Mouse (Mus musculus) gastrocnemius, postnatal 14 days (tissue): ENCODE data around the gene Hnrnpl. TPM values are rescaled to one million over a fixed set of nuclear protein-coding genes. Genes with fewer than 3 reads are reported as not detected.

Experiments
- DNase-seq: peaks from one replicate; pipeline ENCODE4 v3.0.0; 2021; ENCODE audit warnings: mixed read lengths
- intact Hi-C: fragments of 180-260 bp; cut with DNase I; formaldehyde crosslinking; loops from one replicate; pipeline ENCODE4 v1.15.1; 2025; ENCODE audit warnings: low total_unique reads
- total RNA-seq, 2 experiments: library from RNA; stranded (reverse); gene quantifications; 2 replicates each; pipeline ENCODE4 v1.2.3; 2021

The Hnrnpl gene
- total RNA-seq, 2 experiments from 2014 or later, result 158 to 189 TPM

GRCm38 (mm10) chr7:28822993-28823903 is 14.9 kb downstream of the Hnrnpl start:
- DNase-seq, result no peak
- intact Hi-C loops, result no loop called here

- DNase-seq, result no peak
- intact Hi-C loops, result no loop called here
Measured at GRCm38 (mm10) chr7:28823932-28824331, 15.6 kb downstream of the Hnrnpl start.

DNA sequence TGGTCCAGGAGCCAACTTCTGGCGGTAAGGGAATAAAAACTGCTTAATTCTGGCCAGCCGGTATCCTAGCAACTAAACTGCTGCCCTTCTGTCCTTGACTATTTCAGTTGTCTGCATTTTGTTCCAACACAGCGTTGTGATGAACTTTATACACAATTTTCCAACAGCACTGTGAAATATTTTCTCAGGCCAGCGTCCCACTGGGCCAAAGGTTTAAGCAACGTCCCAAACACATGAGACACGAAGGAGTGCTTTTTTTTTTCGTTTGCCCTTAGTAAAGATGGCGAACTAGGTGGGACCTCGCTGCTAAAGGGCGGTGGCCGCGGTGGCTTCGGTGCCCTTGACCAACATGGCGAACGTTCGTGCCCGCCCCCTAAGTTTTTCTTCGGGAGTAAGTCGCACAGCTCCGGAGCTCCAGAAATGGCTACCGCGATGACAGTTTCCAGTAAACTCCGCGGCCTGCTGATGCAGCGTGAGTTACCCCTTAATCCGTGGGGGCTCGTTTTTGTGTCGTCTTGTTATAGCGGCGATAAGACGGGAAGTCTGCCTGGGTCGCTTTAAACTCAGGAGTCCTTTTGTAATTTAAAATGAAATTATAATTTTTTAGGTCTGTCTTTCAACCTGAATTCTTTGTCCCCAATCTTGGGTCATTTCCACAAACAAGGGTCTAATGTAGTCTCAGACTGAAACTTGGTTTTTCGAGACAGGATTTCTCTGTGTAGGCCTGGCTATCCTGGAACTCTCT is 16.8 kb downstream of the Hnrnpl start, which contains the start of gene Ech1:
Gene Ech1, plus strand, starts transcription at position 277 of the 745 bp plus-strand sequence.
- intact Hi-C loops, result loop anchor here (5.0 kb wide), 1 partner anchor 37 kb away; the partner anchor contains the start of gene Lgals7
- peak; percentile 93 for DNase-seq

DNA sequence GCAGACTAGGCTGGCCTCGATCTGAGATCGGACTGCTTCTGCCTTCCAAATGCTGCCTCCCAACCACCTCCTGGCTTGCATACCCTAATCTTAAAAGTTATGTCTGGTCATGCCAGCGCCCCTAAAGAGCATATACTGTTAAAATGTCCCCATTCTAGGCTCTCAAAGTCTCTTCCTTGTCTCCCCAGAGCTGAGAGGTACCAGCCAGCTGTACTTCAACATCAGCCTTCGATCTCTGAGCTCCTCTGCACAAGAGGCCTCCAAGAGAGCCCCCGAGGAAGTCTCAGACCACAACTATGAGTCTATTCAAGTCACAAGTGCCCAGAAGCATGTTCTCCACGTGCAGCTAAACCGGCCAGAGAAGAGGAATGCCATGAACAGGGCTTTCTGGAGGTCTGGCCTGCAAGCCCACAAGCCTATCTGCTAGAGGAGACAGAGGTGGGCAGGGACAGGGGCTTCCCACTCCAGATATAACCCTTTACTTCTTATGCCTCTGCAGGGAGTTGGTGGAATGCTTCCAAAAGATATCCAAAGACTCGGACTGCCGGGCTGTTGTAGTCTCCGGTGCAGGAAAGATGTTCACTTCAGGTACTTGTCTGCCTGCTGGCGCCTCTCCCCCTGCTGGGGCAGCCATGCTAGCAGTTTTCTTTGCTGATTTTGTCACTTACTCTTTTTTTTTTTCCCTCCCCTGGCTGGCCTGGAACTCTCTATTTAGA is 17.5 kb downstream of the Hnrnpl start:
- intact Hi-C loops, result loop anchor here (5.0 kb wide), 1 partner anchor 36 kb away; the partner anchor contains the start of gene Lgals7
- DNase-seq, result no peak

DNA sequence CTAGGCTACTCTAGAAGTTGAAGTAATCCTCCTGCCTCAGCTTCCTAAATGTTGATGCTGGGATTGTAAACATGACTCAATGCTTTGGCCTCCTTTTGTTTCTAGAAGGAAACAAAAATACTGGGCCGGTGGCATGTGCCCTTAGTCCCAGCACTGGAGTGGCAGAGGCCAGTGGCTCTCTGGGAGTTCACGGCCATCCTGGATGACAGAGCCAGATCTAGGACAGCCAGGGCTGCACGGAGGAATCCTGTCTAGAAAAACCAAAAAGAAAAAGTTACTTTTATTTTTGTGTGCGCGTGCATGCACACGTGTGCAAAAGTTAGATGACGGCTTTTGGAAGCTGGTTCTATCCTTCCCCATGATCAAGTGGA is 18.0 kb downstream of the Hnrnpl start:
- no peak for DNase-seq
- intact Hi-C loops, result loop anchor here (5.0 kb wide), 1 partner anchor 36 kb away; the partner anchor contains the start of gene Lgals7

DNA sequence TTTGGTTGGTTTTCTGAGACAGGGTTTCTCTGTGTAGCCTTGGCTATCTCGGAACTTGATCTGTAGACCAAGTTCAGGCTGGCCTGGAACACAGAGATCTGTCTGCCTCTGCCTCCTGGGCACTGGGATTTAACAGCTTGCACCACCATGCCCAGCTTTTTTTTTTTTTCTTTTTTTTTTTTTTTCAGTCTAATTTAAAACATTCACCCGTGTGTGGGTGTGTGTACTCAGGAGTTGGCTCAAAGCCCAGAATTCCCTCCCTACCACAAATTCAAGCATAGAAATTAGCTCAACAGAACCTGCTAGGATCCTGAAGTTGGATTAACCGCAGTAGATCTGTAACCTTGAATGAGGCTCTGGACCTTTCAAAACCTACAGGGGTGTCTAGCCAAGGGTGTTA is 19.0 kb downstream of the Hnrnpl start:
- no peak for DNase-seq
- intact Hi-C loops, result loop anchor here (5.0 kb wide), 1 partner anchor 35 kb away; the partner anchor contains the start of gene Lgals7

DNA sequence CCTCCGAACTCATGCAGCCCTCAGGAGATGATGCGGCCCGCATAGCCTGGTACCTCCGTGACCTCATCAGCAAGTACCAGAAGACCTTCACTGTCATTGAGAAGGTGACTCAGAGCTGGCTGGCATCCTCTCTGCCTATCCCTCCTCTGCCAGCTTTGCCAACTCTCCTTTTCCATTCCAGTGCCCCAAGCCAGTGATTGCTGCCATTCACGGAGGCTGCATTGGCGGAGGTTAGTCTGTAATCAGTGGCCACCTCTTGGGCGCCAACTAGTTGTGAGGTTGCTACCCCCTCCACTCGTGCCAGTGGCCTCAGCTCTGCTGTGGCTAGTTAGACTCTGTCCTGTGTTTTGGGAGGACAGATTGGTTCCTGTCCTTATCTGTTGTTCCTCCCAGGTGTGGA is 21.5 kb downstream of the Hnrnpl start:
- peak; percentile 4 for DNase-seq
- intact Hi-C loops, result loop anchor here (5.0 kb wide), 1 partner anchor 32 kb away; the partner anchor contains the start of gene Lgals7

GRCm38 (mm10) chr7:28830981-28831380 is 22.6 kb downstream of the Hnrnpl start:
- intact Hi-C loops, result no loop called here
- DNase-seq, result no peak

DNA sequence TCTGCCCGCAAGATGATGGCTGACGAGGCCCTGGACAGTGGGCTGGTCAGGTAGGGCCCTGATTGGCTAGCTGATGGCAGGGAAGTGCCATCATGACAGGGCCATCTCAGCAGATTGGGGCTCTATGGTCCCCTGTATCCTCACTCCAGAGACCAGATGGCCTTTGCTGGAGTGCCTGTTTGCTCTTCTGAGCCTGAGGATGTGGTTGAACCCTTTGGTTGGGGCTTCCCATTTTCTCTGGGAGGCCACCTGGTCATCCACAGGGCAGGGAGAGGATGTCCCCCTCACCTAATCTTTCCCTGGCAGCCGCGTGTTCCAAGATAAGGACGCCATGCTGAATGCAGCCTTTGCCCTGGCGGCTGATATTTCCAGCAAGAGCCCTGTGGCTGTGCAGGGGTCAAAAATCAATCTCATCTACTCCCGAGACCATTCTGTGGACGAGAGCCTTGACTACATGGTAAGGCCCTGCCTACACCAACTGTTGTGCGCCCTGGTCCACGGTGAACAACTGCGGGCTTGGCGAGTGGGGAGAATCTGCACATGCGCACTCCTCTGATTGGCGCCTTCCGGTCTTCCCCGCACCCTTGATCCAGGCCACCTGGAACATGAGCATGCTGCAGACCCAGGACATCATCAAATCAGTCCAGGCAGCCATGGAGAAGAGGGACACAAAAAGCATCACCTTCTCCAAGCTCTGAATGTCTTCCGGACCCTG is 23.2 kb downstream of the Hnrnpl start:
- intact Hi-C loops, result no loop called here
- DNase-seq, result no peak

- intact Hi-C loops, result no loop called here
- no peak for DNase-seq
Measured at GRCm38 (mm10) chr7:28832137-28832536, 23.8 kb downstream of the Hnrnpl start.

- intact Hi-C loops, result no loop called here
- no peak for DNase-seq
Measured at GRCm38 (mm10) chr7:28833723-28834347, 25.5 kb downstream of the Hnrnpl start, which contains the start of gene Lgals4. TSS of gene Lgals4 (plus strand) at chr7:28833854.

DNA sequence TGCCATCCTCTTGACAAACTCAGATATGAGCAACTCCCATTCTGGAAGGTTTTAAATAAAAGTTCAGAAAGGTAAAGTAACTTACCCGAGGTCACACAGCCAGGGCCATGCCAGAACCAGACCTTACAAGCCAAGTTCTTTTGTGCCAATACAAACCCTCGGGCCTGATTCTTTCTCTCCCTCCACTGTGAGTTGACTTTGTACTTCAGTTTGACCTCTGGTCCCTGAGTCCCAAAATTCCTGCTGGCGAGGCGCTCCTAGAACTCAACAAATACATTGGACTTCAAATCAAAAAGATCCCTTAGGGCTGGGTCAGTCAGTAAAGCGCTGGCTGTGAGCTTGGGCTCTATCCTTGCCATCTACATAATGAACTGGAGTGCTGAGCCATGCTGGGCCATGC is 28.6 kb downstream of the Hnrnpl start:
- intact Hi-C loops, result no loop called here

GRCm38 (mm10) chr7:28838331-28838730 is 30.0 kb downstream of the Hnrnpl start:
- intact Hi-C loops, result no loop called here
- no peak for DNase-seq

More for the DNA sequence above, 28.6 kb downstream of the Hnrnpl start:
- DNase-seq, result no peak

DNA sequence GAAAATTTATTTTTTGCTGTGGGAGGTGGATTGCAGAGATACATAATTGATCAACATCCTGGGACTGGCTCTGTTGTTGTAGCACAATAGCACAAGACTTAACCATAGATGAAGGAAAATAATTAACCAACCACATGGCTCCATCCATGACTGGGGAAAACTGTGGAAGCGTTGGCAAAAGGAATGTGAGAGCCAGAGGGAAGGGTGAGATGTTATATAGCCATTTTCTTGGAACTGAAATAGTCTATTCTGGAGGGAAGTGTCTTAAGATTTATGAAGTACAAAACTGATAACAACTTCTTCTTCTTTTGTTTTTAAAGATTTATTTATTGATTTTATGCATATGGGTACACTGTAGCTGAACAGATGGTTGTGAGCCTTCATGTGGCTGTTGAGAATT is 38.9 kb downstream of the Hnrnpl start:
- intact Hi-C loops, result no loop called here
- DNase-seq, result no peak

- intact Hi-C loops, result no loop called here
- no peak for DNase-seq
Measured at GRCm38 (mm10) chr7:28849700-28850236, 41.4 kb downstream of the Hnrnpl start.

DNA sequence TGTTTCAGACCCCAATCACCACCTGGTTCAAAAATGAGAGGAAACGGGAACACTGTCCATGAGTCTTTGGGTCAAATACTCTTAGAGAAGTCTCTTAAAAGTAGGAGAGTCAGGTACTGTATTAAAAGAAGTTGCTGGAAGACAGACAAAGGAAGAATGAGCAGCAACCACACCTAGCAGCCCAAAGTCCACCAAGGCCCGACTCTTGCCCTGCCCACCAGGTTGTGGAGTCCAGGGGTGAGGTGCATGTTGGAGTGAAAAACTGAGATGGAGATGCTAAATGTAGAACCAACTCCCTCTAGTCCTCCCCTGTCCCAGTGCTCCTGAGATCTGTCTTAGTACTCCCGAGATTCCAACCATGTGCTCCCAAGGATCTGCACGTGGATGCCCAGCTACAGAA is 42.3 kb downstream of the Hnrnpl start:
- DNase-seq, result no peak
- intact Hi-C loops, result no loop called here

- intact Hi-C loops, result loop anchor here (5.0 kb wide), 2 partner anchors 33 to 73 kb away; partner anchors contain the start of genes Ech1 and Rinl
- no peak for DNase-seq
Measured at GRCm38 (mm10) chr7:28859953-28860352, 51.6 kb downstream of the Hnrnpl start.

DNA sequence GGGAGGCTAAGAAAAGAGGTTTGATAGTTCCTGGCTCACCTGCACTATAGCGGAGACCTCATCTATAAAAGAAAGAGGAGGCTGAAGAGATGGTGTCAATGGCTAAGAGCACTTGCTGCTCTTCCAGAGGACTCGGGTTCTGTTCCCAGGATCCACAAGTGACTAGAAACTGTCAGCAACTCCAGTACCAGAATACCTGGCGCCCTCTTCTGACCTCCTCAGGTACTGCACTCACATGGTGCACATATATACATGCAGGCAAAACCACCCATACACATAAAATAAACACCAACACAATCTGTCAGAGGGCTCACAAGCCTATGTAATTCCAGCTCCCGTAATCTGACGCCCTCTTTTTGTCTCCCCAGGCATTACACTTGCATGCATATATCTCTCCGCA is 52.6 kb downstream of the Hnrnpl start:
- no peak for DNase-seq
- intact Hi-C loops, result loop anchor here (5.0 kb wide), 1 partner anchor 34 kb away; the partner anchor contains the start of gene Ech1
